Mouse (Mus musculus) heart, postnatal 36 days (tissue): ENCODE results near the gene Dcaf8. TPM values are rescaled to one million over a fixed set of nuclear protein-coding genes. Genes with fewer than 3 reads are reported as not detected.
"Not testable (repeated sequence)": the region's sequence is repeated elsewhere in the genome, so short reads cannot be mapped to it uniquely, and the experiment has no call there.

ENCODE experiments used
- DNase-seq, 2 experiments: peaks; one replicate each; pipeline ENCODE4 v3.0.0; 2021 to 2022
- intact Hi-C: fragments of 180-260 bp; cut with DNase I; formaldehyde crosslinking; loops from one replicate; pipeline ENCODE4 v1.15.1; 2025
- total RNA-seq, 2 experiments: library from RNA; stranded (reverse); gene quantifications; 2 replicates each; pipeline ENCODE4 v1.2.3; 2021

Dcaf8 gene
- total RNA-seq, 2 experiments from 2014 or later = 124 to 129 TPM

- peak; percentile 86 to 88 for DNase-seq
- intact Hi-C loops = loop anchor here (2.0 kb wide), 1 partner anchor 58 kb away; the partner anchor contains the start of gene Dcaf8
Measured at GRCm38 (mm10) chr1:172206141-172206917, 58.4 kb downstream of the Dcaf8 start, which contains the start of gene Pea15a. Gene Pea15a (minus strand): TSS chr1:172206804.

- intact Hi-C loops = loop anchor here (2.0 kb wide), 1 partner anchor 58 kb away; the partner anchor contains the start of gene Dcaf8
- DNase-seq = no peak
Measured at GRCm38 (mm10) chr1:172207111-172207584, 59.3 kb downstream of the Dcaf8 start.

GRCm38 (mm10) chr1:172212776-172213175 lies 64.9 kb downstream of the Dcaf8 start:
- intact Hi-C loops = loop anchor here (10.0 kb wide), 1 partner anchor 292 kb away; the partner anchor contains the start of gene Tagln2
- DNase-seq = no peak

- DNase-seq = no peak
- intact Hi-C loops = loop anchor here (2.0 to 10.0 kb wide), 2 partner anchors 45 to 291 kb away; partner anchors contain the start of gene Tagln2
Measured at GRCm38 (mm10) chr1:172213771-172214170, 65.9 kb downstream of the Dcaf8 start.

GRCm38 (mm10) chr1:172214748-172215147 lies 66.9 kb downstream of the Dcaf8 start:
- intact Hi-C loops = loop anchor here (2.0 to 10.0 kb wide), 2 partner anchors 46 to 290 kb away; partner anchors contain the start of gene Tagln2

GRCm38 (mm10) chr1:172217148-172217547 lies 69.3 kb downstream of the Dcaf8 start:
- DNase-seq = peak; percentile 96 to 97
- intact Hi-C loops = loop anchor here (1.0 to 10.0 kb wide), 4 partner anchors 26 to 288 kb away; partner anchors contain the start of gene Tagln2

More at GRCm38 (mm10) chr1:172214748-172215147, 66.9 kb downstream of the Dcaf8 start:
- peak; percentile 54 to 59 for DNase-seq

- no peak for DNase-seq
- intact Hi-C loops = loop anchor here (10.0 kb wide), 1 partner anchor 286 kb away; the partner anchor contains the start of gene Tagln2
Measured at GRCm38 (mm10) chr1:172218164-172218910, 70.5 kb downstream of the Dcaf8 start.

GRCm38 (mm10) chr1:172219451-172220406 lies 71.8 kb downstream of the Dcaf8 start, which contains the start of gene Casq1:
Gene Casq1 (minus strand): TSS chr1:172219868.
- intact Hi-C loops = loop anchor here (10.0 kb wide), 1 partner anchor 285 kb away; the partner anchor contains the start of gene Tagln2
- DNase-seq = no peak

GRCm38 (mm10) chr1:172220414-172220813 lies 72.5 kb downstream of the Dcaf8 start:
- intact Hi-C loops = no loop called here

GRCm38 (mm10) chr1:172221297-172222063 lies 73.6 kb downstream of the Dcaf8 start:
- no peak for DNase-seq
- intact Hi-C loops = no loop called here

More at GRCm38 (mm10) chr1:172220414-172220813, 72.5 kb downstream of the Dcaf8 start:
- peak; percentile 73 to 81 for DNase-seq

GRCm38 (mm10) chr1:172228209-172228608 lies 80.3 kb downstream of the Dcaf8 start:
- intact Hi-C loops = no loop called here

GRCm38 (mm10) chr1:172229215-172229614 lies 81.3 kb downstream of the Dcaf8 start:
- DNase-seq = no peak
- intact Hi-C loops = no loop called here

More at GRCm38 (mm10) chr1:172228209-172228608, 80.3 kb downstream of the Dcaf8 start:
- DNase-seq = no peak

GRCm38 (mm10) chr1:172240945-172241708 lies 93.2 kb downstream of the Dcaf8 start:
- DNase-seq = no peak

GRCm38 (mm10) chr1:172242401-172242800 lies 94.5 kb downstream of the Dcaf8 start:
- intact Hi-C loops = no loop called here
- peak in 1 of 2 experiments; percentile 34 for DNase-seq

More at GRCm38 (mm10) chr1:172240945-172241708, 93.2 kb downstream of the Dcaf8 start:
- intact Hi-C loops = no loop called here

- peak; percentile 38 to 49 for DNase-seq
- intact Hi-C loops = no loop called here
Measured at GRCm38 (mm10) chr1:172243547-172244205, 95.8 kb downstream of the Dcaf8 start.

GRCm38 (mm10) chr1:172244645-172245044 lies 96.8 kb downstream of the Dcaf8 start:
- not testable (repeated sequence) for DNase-seq
- intact Hi-C loops = loop anchor here (5.0 kb wide), 2 partner anchors 58 to 97 kb away; partner anchors contain the start of gene Dcaf8
